Mouse (Mus musculus) CH12.LX (cell line): ENCODE measurements around the gene Pepd. TPM values are rescaled to one million over a fixed set of nuclear protein-coding genes. Genes with fewer than 3 reads are reported as not detected.

Experiments
- DNase-seq: peaks from one replicate; pipeline ENCODE4 v3.0.0-alpha.2; 2013; ENCODE audit errors: extremely low read depth
- H3K27ac ChIP-seq: 2 replicates; pipeline ENCODE4 v1.5.1; 2012; ENCODE audit warnings: low read depth, mild to moderate bottlenecking, control low read depth, moderate library complexity; ENCODE audit not compliant: insufficient read depth
- H3K27me3 ChIP-seq: replicated peaks from 2 replicates; pipeline ENCODE3; 2012; ENCODE audit warnings: inconsistent platforms
- H3K36me3 ChIP-seq, 2 experiments: replicated peaks in 1 of 2; 2 replicates each; pipeline versions ENCODE3 to v1.6.1; 2012; ENCODE audit warnings: inconsistent platforms in 1 of 2, low read length in 1 of 2, mild to moderate bottlenecking in 1 of 2, mixed read lengths in 1 of 2, moderate library complexity in 1 of 2; ENCODE audit not compliant: control insufficient read depth in 1 of 2, insufficient read depth in 1 of 2
- H3K4me1 ChIP-seq, 2 experiments: 2 replicates each; pipeline ENCODE4 v1.6.1; 2012; ENCODE audit warnings: inconsistent platforms in 1 of 2, moderate library complexity in 1 of 2; ENCODE audit not compliant: insufficient read depth in 2 of 2, control insufficient read depth in 1 of 2
- H3K4me2 ChIP-seq: 2 replicates; pipeline ENCODE4 v1.6.1; 2012; ENCODE audit warnings: low read depth, mild to moderate bottlenecking, control low read depth; ENCODE audit not compliant: poor library complexity, insufficient read depth, severe bottlenecking
- H3K4me3 ChIP-seq, 3 experiments: fragments of 150-350 bp in 1 of 3; sonication (generic) in 1 of 3; replicated peaks in 1 of 3; 2 replicates each; pipeline versions ENCODE3 to v1.5.1; 2011 to 2012; ENCODE audit warnings: low read depth in 2 of 3, low read length in 2 of 3, mild to moderate bottlenecking in 2 of 3, moderate library complexity in 2 of 3, control low read depth in 1 of 3, improper control_type of control experiment in 1 of 3, inconsistent platforms in 1 of 3, mixed read lengths in 1 of 3; ENCODE audit not compliant: poor library complexity in 1 of 3
- H3K79me2 ChIP-seq: replicated peaks from 2 replicates; pipeline ENCODE4 v1.6.1; 2012; ENCODE audit warnings: mild to moderate bottlenecking, moderate library complexity; ENCODE audit not compliant: control insufficient read depth, poor library complexity, insufficient read depth, severe bottlenecking; ENCODE audit errors: extremely low read depth
- H3K9ac ChIP-seq: 2 replicates; pipeline ENCODE4 v1.6.1; 2012; ENCODE audit warnings: low read depth, mild to moderate bottlenecking, control low read depth, moderate library complexity; ENCODE audit not compliant: insufficient read depth
- H3K9me3 ChIP-seq: replicated peaks from 2 replicates; pipeline ENCODE3; 2012; ENCODE audit warnings: low read length, inconsistent platforms, mixed read lengths
- CHD2 ChIP-seq: IDR thresholded peaks from 2 replicates; pipeline ENCODE4 v1.6.1; 2011; ENCODE audit warnings: low read length, improper control_type of control experiment
- E2F4 ChIP-seq: IDR thresholded peaks from 2 replicates; pipeline ENCODE4 v1.6.1; 2011; ENCODE audit warnings: low read depth, low read length, improper control_type of control experiment; ENCODE audit not compliant: insufficient replicate concordance
- ELF1 ChIP-seq: IDR thresholded peaks from 2 replicates; pipeline ENCODE4 v1.6.1; 2014; ENCODE audit warnings: low read depth, mild to moderate bottlenecking, inconsistent platforms, low read length, improper control_type of control experiment
- ETS1 ChIP-seq: conservative IDR thresholded peaks from 2 replicates; pipeline ENCODE4 v1.6.1; 2012; ENCODE audit warnings: low read depth, mild to moderate bottlenecking, inconsistent platforms, low read length, improper control_type of control experiment, moderate library complexity
- JUN ChIP-seq: IDR thresholded peaks from 2 replicates; pipeline ENCODE4 v1.6.1; 2011; ENCODE audit warnings: low read depth, mild to moderate bottlenecking, low read length, improper control_type of control experiment, moderate library complexity; ENCODE audit not compliant: insufficient read depth
- JUND ChIP-seq: conservative IDR thresholded peaks from 2 replicates; pipeline ENCODE4 v1.6.1; 2011; ENCODE audit warnings: low read depth, low read length, improper control_type of control experiment
- MAFK ChIP-seq: IDR thresholded peaks from 2 replicates; pipeline ENCODE4 v1.6.1; 2011; ENCODE audit warnings: low read length, improper control_type of control experiment; ENCODE audit not compliant: insufficient replicate concordance
- MAX ChIP-seq: IDR thresholded peaks from 2 replicates; pipeline ENCODE4 v1.6.1; 2011; ENCODE audit warnings: low read length, improper control_type of control experiment
- MXI1 ChIP-seq: IDR thresholded peaks from 2 replicates; pipeline ENCODE4 v1.6.1; 2011; ENCODE audit warnings: mild to moderate bottlenecking, low read depth, low read length, improper control_type of control experiment
- MYC ChIP-seq: IDR thresholded peaks from 2 replicates; pipeline ENCODE4 v1.6.1; 2011; ENCODE audit warnings: low read depth, mild to moderate bottlenecking, improper control_type of control experiment, low read length
- NRF1 ChIP-seq: IDR thresholded peaks from 2 replicates; pipeline ENCODE4 v1.6.1; 2014; ENCODE audit warnings: low read depth, mild to moderate bottlenecking, inconsistent platforms, low read length, improper control_type of control experiment, moderate library complexity
- RCOR1 ChIP-seq: conservative IDR thresholded peaks from 2 replicates; pipeline ENCODE4 v1.6.1; 2012; ENCODE audit warnings: low read depth, mild to moderate bottlenecking, inconsistent platforms, low read length, improper control_type of control experiment
- TBP ChIP-seq: conservative IDR thresholded peaks from 2 replicates; pipeline ENCODE4 v1.6.1; 2011; ENCODE audit warnings: low read depth, low read length, improper control_type of control experiment
- UBTF ChIP-seq: IDR thresholded peaks from 2 replicates; pipeline ENCODE4 v1.6.1; 2012; ENCODE audit warnings: low read depth, mild to moderate bottlenecking, inconsistent platforms, low read length, improper control_type of control experiment, moderate library complexity
- USF1 ChIP-seq: IDR thresholded peaks from 2 replicates; pipeline ENCODE4 v1.6.1; 2014; ENCODE audit warnings: low read depth, mild to moderate bottlenecking, inconsistent platforms, low read length, improper control_type of control experiment
- ZNF384 ChIP-seq: IDR thresholded peaks from 2 replicates; pipeline ENCODE4 v1.6.1; 2012; ENCODE audit warnings: low read depth, low read length, improper control_type of control experiment, inconsistent platforms
- dilution Hi-C: fragments of 300-500 bp; cut with MboI; formaldehyde crosslinking; loops from 2 replicates; pipeline ENCODE4 v1.14.3; 2020; ENCODE audit warnings: low sequenced_read_pairs; ENCODE audit not compliant: extremely low pct_unique_long_range_greater_than_20kb, extremely low pct_ligation_motif_present
- in situ Hi-C: fragments of 300-500 bp; cut with MboI; formaldehyde crosslinking; loops from 3 replicates; pipeline ENCODE4 v1.14.3; 2019; ENCODE audit warnings: low sequenced_read_pairs, low pct_ligation_motif_present, low pct_unique_long_range_greater_than_20kb, mixed read lengths
- polyA plus RNA-seq: library from polyadenylated mRNA; unstranded; fragments of >175 nt; gene quantifications from 2 replicates; pipeline ENCODE4 v1.2.1, GENCODE M21; 2012; ENCODE audit warnings: low read depth; ENCODE audit not compliant: insufficient read length
- total RNA-seq, 2 experiments: library from RNA; depleted of rRNA; stranded (reverse); fragments of 300-350 nt in 1 of 2; fragments of >200 nt in 1 of 2; gene quantifications; 2 replicates each; pipeline ENCODE4 v1.2.3; 2012 to 2014

The Pepd gene
- total and polyA plus RNA-seq, 3 experiments = 52.4 to 68.3 (median 53.5) TPM

GRCm38 (mm10) chr7:35050540-35050939, 138.4 kb downstream of the Pepd start:
- in situ Hi-C loops = no loop called here
- no peak for TF ChIP-seq MXI1
- no peak for TF ChIP-seq MAX
- TF ChIP-seq JUN = no peak
- H3K27ac ChIP-seq = no peak overlapping the region
- H3K4me2 ChIP-seq = no peak overlapping the region
- no peak overlapping the region for H3K9ac ChIP-seq
- no peak overlapping the region for H3K4me3 ChIP-seq
- H3K27me3 ChIP-seq = no peaks in the 10 kb centered on the region
- peaks cover 32 to 64% of the 10 kb centered on the region in 2 experiments for H3K36me3 ChIP-seq
- peaks cover 89% of the 10 kb centered on the region for H3K79me2 ChIP-seq
- DNase-seq = no peak
- H3K4me1 ChIP-seq = peaks cover 3 to 38% of the 10 kb centered on the region in 2 experiments; a peak in 3 of 4 replicates
- dilution Hi-C loops = no loop called here
- H3K9me3 ChIP-seq = no peaks in the 10 kb centered on the region

GRCm38 (mm10) chr7:35053161-35053560, 141.0 kb downstream of the Pepd start:
- Histone ChIP-seq H3K4me2 (peak overlapping the region; percentile 89; the same call in 1 of the 2 replicates), H3K4me3 (no peak overlapping the region), H3K9ac (peak overlapping the region; percentile 37; the same call in 1 of the 2 replicates), H3K4me1 (peaks cover 3 to 47% of the 10 kb centered on the region in 2 experiments; a peak in 3 of 4 replicates), H3K27me3 (no peaks in the 10 kb centered on the region), H3K9me3 (no peaks in the 10 kb centered on the region), H3K27ac (no peak overlapping the region), H3K36me3 (peaks cover 19 to 39% of the 10 kb centered on the region in 2 experiments), H3K79me2 (peaks cover 74% of the 10 kb centered on the region)
- in situ Hi-C loops = no loop called here
- no peak for DNase-seq
- TF ChIP-seq E2F4 (no peak), MAX (no peak), MAFK (no peak), ELF1 (no peak), USF1 (no peak), CHD2 (no peak), RCOR1 (no peak), MXI1 (no peak), JUND (no peak), NRF1 (no peak), JUN (no peak), TBP (no peak), UBTF (no peak), ZNF384 (no peak), MYC (no peak), ETS1 (no peak)
- dilution Hi-C loops = no loop called here
